Mouse (Mus musculus) heart, postnatal 4 days (tissue): ENCODE results near the gene Hus1b. TPM values are rescaled to one million over a fixed set of nuclear protein-coding genes. Genes with fewer than 3 reads are reported as not detected.

Source experiments
- DNase-seq: peaks from one replicate; pipeline ENCODE4 v3.0.0; 2021
- total RNA-seq, 2 experiments: library from RNA; stranded (reverse); gene quantifications; 2 replicates each; pipeline ENCODE4 v1.2.3; 2021

Gene Hus1b
- under 1 TPM; 0.23 to 0.45 TPM for total RNA-seq

- no peak for DNase-seq
These were observed at the start of gene Hus1b for GRCm38 (mm10) chr13:30947540-30947939. Hus1b (minus strand) TSS chr13:30947759.

GRCm38 (mm10) chr13:30994249-30994858 lies 46.8 kb upstream of the Hus1b start:
- no peak for DNase-seq

GRCm38 (mm10) chr13:30993819-30994218 lies 46.3 kb upstream of the Hus1b start:
- DNase-seq, result peak; percentile 62

GRCm38 (mm10) chr13:30990233-30990632 lies 42.7 kb upstream of the Hus1b start:
- no peak for DNase-seq

- DNase-seq, result no peak
These were observed 42.2 kb upstream of the Hus1b start for GRCm38 (mm10) chr13:30989710-30990109.

- no peak for DNase-seq
These were observed 40.1 kb upstream of the Hus1b start for GRCm38 (mm10) chr13:30987686-30988085.

GRCm38 (mm10) chr13:30986934-30987455 lies 39.4 kb upstream of the Hus1b start:
- DNase-seq, result no peak

GRCm38 (mm10) chr13:30985598-30986466 lies 38.3 kb upstream of the Hus1b start:
- DNase-seq, result peak; percentile 65

- DNase-seq, result no peak
These were observed 37.7 kb upstream of the Hus1b start for GRCm38 (mm10) chr13:30985275-30985597.

- DNase-seq, result peak; percentile 51
These were observed 34.1 kb upstream of the Hus1b start for GRCm38 (mm10) chr13:30981666-30982065.

GRCm38 (mm10) chr13:30978224-30978623 lies 30.7 kb upstream of the Hus1b start:
- DNase-seq, result no peak

GRCm38 (mm10) chr13:30976536-30977084 lies 29.1 kb upstream of the Hus1b start:
- no peak for DNase-seq

- no peak for DNase-seq
These were observed 26.7 kb upstream of the Hus1b start for GRCm38 (mm10) chr13:30974247-30974630.

- peak; percentile 82 for DNase-seq
These were observed 26.1 kb upstream of the Hus1b start, which contains the start of the genes Exoc2 and Gm5447 for GRCm38 (mm10) chr13:30973501-30974246. Exoc2 (minus strand) TSS chr13:30974093. Gm5447 (plus strand) TSS chr13:30974204.

- DNase-seq, result no peak
These were observed 24.5 kb upstream of the Hus1b start for GRCm38 (mm10) chr13:30972102-30972501.

- no peak for DNase-seq
These were observed 23.5 kb upstream of the Hus1b start for GRCm38 (mm10) chr13:30971047-30971446.

- peak; percentile 35 for DNase-seq
These were observed 20.8 kb upstream of the Hus1b start for GRCm38 (mm10) chr13:30968311-30968710.

- DNase-seq, result peak; percentile 18
These were observed 18.9 kb upstream of the Hus1b start for GRCm38 (mm10) chr13:30966507-30966911.

GRCm38 (mm10) chr13:30961932-30962331 lies 14.4 kb upstream of the Hus1b start:
- DNase-seq, result no peak

GRCm38 (mm10) chr13:30960714-30961113 lies 13.2 kb upstream of the Hus1b start:
- no peak for DNase-seq

GRCm38 (mm10) chr13:30953580-30953979 lies 6.0 kb upstream of the Hus1b start:
- no peak for DNase-seq

- DNase-seq, result no peak
These were observed 4.5 kb upstream of the Hus1b start for GRCm38 (mm10) chr13:30952044-30952443.

- no peak for DNase-seq
These were observed 1.6 kb upstream of the Hus1b start for GRCm38 (mm10) chr13:30949181-30949580.
